Mouse (Mus musculus): Measurements from ENCODE around the gene Fgf14.
"Not testable (repeated sequence)": the region's sequence is repeated elsewhere in the genome, so short reads cannot be mapped to it uniquely, and the experiment has no call there.

Fgf14 gene

GRCm38 (mm10) chr14:124191913-124192814 lies 484.8 kb downstream of the Fgf14 start:
- peak; percentile 13 for DNase-seq (ENCODE audit: low spot score)

- no peak for DNase-seq (ENCODE audit: low spot score)
Measured at GRCm38 (mm10) chr14:124180265-124180664, 496.7 kb downstream of the Fgf14 start.

GRCm38 (mm10) chr14:124174111-124174510 lies 502.8 kb downstream of the Fgf14 start:
- DNase-seq (ENCODE audit: low spot score): no peak

- no peak for DNase-seq (ENCODE audit: low spot score)
Measured at GRCm38 (mm10) chr14:124163618-124164185, 513.2 kb downstream of the Fgf14 start.

GRCm38 (mm10) chr14:124147378-124147777 lies 529.5 kb downstream of the Fgf14 start:
- no peak for DNase-seq (ENCODE audit: low spot score)

- DNase-seq (ENCODE audit: low spot score): no peak
Measured at GRCm38 (mm10) chr14:124107205-124107873, 569.6 kb downstream of the Fgf14 start.

GRCm38 (mm10) chr14:124083126-124083525 lies 593.8 kb downstream of the Fgf14 start:
- no peak for DNase-seq (ENCODE audit: low spot score)

GRCm38 (mm10) chr14:124044016-124044415 lies 632.9 kb downstream of the Fgf14 start:
- no peak for DNase-seq (ENCODE audit: low spot score)

- DNase-seq (ENCODE audit: low spot score): no peak
Measured at GRCm38 (mm10) chr14:124040651-124041050, 636.3 kb downstream of the Fgf14 start.

GRCm38 (mm10) chr14:124037434-124037833 lies 639.5 kb downstream of the Fgf14 start:
- DNase-seq (ENCODE audit: low spot score): no peak

- no peak for DNase-seq (ENCODE audit: low spot score)
Measured at GRCm38 (mm10) chr14:124036575-124037205, 640.2 kb downstream of the Fgf14 start.

- not testable (repeated sequence) for DNase-seq (ENCODE audit: low spot score)
Measured at GRCm38 (mm10) chr14:124033302-124033701, 643.6 kb downstream of the Fgf14 start.

- DNase-seq (ENCODE audit: low spot score): no peak
Measured at GRCm38 (mm10) chr14:124027886-124028670, 648.8 kb downstream of the Fgf14 start.

- peak; percentile 12 for DNase-seq (ENCODE audit: low spot score)
Measured at GRCm38 (mm10) chr14:123990591-123991195, 686.2 kb downstream of the Fgf14 start.

- no peak for DNase-seq (ENCODE audit: low spot score)
Measured at GRCm38 (mm10) chr14:123967996-123968395, 708.9 kb downstream of the Fgf14 start.

GRCm38 (mm10) chr14:123966531-123966930 lies 710.4 kb downstream of the Fgf14 start:
- no peak for DNase-seq (ENCODE audit: low spot score)

Measured in layer of hippocampus, adult 9-10 months (tissue).